ENCODE assay signal across 8 mouse cellular contexts in the genomic region with DNA sequence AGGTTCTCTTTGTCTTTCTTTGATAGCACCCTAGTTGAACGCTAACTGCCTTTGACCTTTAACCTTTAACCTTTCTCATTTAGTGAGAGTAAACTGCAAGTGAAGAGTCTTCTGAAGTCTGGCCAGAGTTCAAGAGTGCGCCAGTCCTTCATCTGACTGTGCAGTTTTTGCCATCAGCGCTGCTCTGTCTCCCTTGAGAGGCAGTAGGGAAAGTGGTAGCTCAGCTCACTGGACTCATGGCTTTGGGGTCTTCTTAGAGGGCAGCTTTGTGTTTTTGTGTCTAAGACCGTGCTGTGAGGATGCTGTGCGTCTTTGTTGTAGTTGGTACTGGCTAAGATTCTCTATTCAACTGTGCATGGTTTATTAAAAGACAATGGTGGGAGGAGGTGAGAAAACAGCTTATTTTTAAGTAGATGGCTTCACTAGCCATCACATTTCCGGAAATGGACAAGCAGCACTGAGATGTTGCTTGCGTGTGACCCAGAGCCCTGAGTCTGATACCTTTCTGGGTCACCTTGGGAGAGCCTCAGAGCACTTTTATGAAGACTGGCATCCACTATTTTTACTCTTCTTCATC. TPM values are rescaled to one million over a fixed set of nuclear protein-coding genes. Genes with fewer than 3 reads are reported as not detected.
DNase-seq lines count a peak whose midpoint lies in the region; ATAC-seq and TF ChIP-seq lines count a peak whose summit lies in the region.

No protein-coding gene starts in this region.

- H3K36me3 ChIP-seq in E14TG2a.4 (ENCODE audit: insufficient read depth, low read length), result peaks cover 13% of the 10 kb centered on the region
- no peaks in the 10 kb centered on the region for H3K36me3 ChIP-seq in hindbrain, embryonic 13.5 days
- no peaks in the 10 kb centered on the region for H3K36me3 ChIP-seq in liver, embryonic 13.5 days

- no peak for ATAC-seq in hindbrain, embryonic 13.5 days (ENCODE audit: low FRiP score)
- ATAC-seq in liver, embryonic 13.5 days (ENCODE audit: low read depth), result no peak

- peaks cover 80% of the 10 kb centered on the region for H3K4me1 ChIP-seq in E14TG2a.4 (replicated peaks; ENCODE audit: low read depth, low read length)
- peaks cover 47% of the 10 kb centered on the region for H3K4me1 ChIP-seq in hindbrain, embryonic 13.5 days (replicated peaks)
- peaks cover 84% of the 10 kb centered on the region for H3K4me1 ChIP-seq in liver, embryonic 13.5 days (replicated peaks)

- DNase-seq in heart, adult 11 months, result peak; percentile 90
- DNase-seq in heart, postnatal 10 days, result no peak
- no peak for DNase-seq in liver, embryonic 13.5 days
- no peak for DNase-seq in gastrocnemius, postnatal 25 days
- DNase-seq in c-Kit-positive CD71-positive TER-119-positive erythroid progenitor cells, embryonic 14.5 days (ENCODE audit: low spot score), result no peak
- no peak for DNase-seq in gastrocnemius, adult 18-20 months (ENCODE audit: low spot score)

- H3K4me3 ChIP-seq in E14TG2a.4 (replicated peaks; ENCODE audit: low read length), result peak overlapping the region; percentile 95
- peak overlapping the region; percentile 4; the same call in 1 of the 2 replicates for H3K4me3 ChIP-seq in hindbrain, embryonic 13.5 days
- H3K4me3 ChIP-seq in liver, embryonic 13.5 days (replicated peaks), result peak overlapping the region; percentile 86

- H3K4me2 ChIP-seq in hindbrain, embryonic 13.5 days, result peak overlapping the region; percentile 73
- H3K4me2 ChIP-seq in liver, embryonic 13.5 days, result peak overlapping the region; percentile 87

- no peak overlapping the region for H3K27ac ChIP-seq in hindbrain, embryonic 13.5 days
- H3K27ac ChIP-seq in liver, embryonic 13.5 days, result peak overlapping the region; percentile 93

- no peak for TF ChIP-seq CTCF in E14TG2a.4 (conservative IDR thresholded peaks at IDR 0.05; ENCODE audit: low read length)

- H3K9ac ChIP-seq in hindbrain, embryonic 13.5 days, result peak overlapping the region; percentile 97
- peak overlapping the region; percentile 98 for H3K9ac ChIP-seq in liver, embryonic 13.5 days

- H3K9me3 ChIP-seq in E14TG2a.4 (ENCODE audit: low read length), result no peaks in the 10 kb centered on the region
- no peaks in the 10 kb centered on the region for H3K9me3 ChIP-seq in hindbrain, embryonic 13.5 days
- no peaks in the 10 kb centered on the region for H3K9me3 ChIP-seq in liver, embryonic 13.5 days (replicated peaks)

- H3K27me3 ChIP-seq in E14TG2a.4 (ENCODE audit: insufficient read depth, low read length), result no peaks in the 10 kb centered on the region
- no peaks in the 10 kb centered on the region for H3K27me3 ChIP-seq in hindbrain, embryonic 13.5 days
- no peaks in the 10 kb centered on the region for H3K27me3 ChIP-seq in liver, embryonic 13.5 days

- intact Hi-C loops in heart, postnatal 10 days (cut with DNase I), result no loop called here

- 46% methylated on average over 7 of the region's 7 CpGs for WGBS in hindbrain, embryonic 13.5 days
- 69% methylated on average over 7 of the region's 7 CpGs for WGBS in liver, embryonic 13.5 days (ENCODE audit: insufficient replicate concordance)

RNA-seq across cellular contexts. Expression of gene Mtmr12, which starts 1.9 kb away (rescaled TPM):
- 10 to 100 TPM; 18.6 to 21.3 TPM for total RNA-seq in heart, postnatal 10 days (2021)
- 7.7 and 8.3 TPM in 2 replicates for polyA plus RNA-seq in hindbrain, embryonic 13.5 days (2015; fragmentation: Nextera tagmentation; extraction: Ambion mirVana)
- 6.3 and 8.2 TPM in 2 replicates for polyA plus RNA-seq in liver, embryonic 13.5 days (2015; fragmentation: Nextera tagmentation; extraction: Ambion mirVana)
- 1 to 10 TPM; 3.1 to 4.7 TPM for total RNA-seq in gastrocnemius, postnatal 25 days (2021)
- total RNA-seq in gastrocnemius, adult 18-20 months (2021), result 1 to 10 TPM; 2.2 to 4.0 TPM

Comparison
In these comparisons a context has a peak if more than half of its experiments do, and no peak if none do; other contexts are left out.
1. H3K4me3 ChIP-seq: peak in every context shown above with its lines; median percentile 95 in E14TG2a.4; 86 in liver, embryonic 13.5 days; 4 in hindbrain, embryonic 13.5 days.